Mouse (Mus musculus) cortical plate, adult 2 months (tissue): ENCODE results near the gene Zfp52. TPM values are rescaled to one million over a fixed set of nuclear protein-coding genes. Genes with fewer than 3 reads are reported as not detected.

ENCODE experiments used
- H3K27ac ChIP-seq: fragments of 200-500 bp; 2 replicates; pipeline ENCODE4 v1.5.1; 2012; ENCODE audit warnings: low read length, control low read depth, inconsistent platforms; ENCODE audit not compliant: insufficient read depth
- H3K4me1 ChIP-seq: fragments of 200-500 bp; 2 replicates; pipeline ENCODE4 v1.6.1; 2011; ENCODE audit warnings: low read length; ENCODE audit not compliant: control insufficient read depth, insufficient read depth
- H3K4me3 ChIP-seq: fragments of 200-500 bp; 2 replicates; pipeline ENCODE4 v1.5.1; 2011; ENCODE audit warnings: mild to moderate bottlenecking, low read length, control low read depth; ENCODE audit not compliant: insufficient read depth
- CTCF ChIP-seq: fragments of 200-500 bp; IDR thresholded peaks from 2 replicates; pipeline ENCODE4 v1.5.1; 2011; ENCODE audit warnings: mild to moderate bottlenecking, control low read depth, low read length; ENCODE audit not compliant: insufficient read depth; ENCODE audit errors: extremely low read depth
- POLR2A ChIP-seq: fragments of 200-500 bp; IDR thresholded peaks from 2 replicates; pipeline ENCODE4 v1.6.1; 2011; ENCODE audit warnings: mild to moderate bottlenecking, low read length, control low read depth; ENCODE audit not compliant: insufficient read depth; ENCODE audit errors: extremely low read depth
- polyA plus RNA-seq: library from polyadenylated mRNA; depleted of rRNA; stranded (reverse); fragments of >200 nt; gene quantifications from 2 replicates; pipeline ENCODE4 v1.2.3, GENCODE M21; 2012

Zfp52 gene
- polyA plus RNA-seq, 1 experiment, result 2.4 TPM

DNA sequence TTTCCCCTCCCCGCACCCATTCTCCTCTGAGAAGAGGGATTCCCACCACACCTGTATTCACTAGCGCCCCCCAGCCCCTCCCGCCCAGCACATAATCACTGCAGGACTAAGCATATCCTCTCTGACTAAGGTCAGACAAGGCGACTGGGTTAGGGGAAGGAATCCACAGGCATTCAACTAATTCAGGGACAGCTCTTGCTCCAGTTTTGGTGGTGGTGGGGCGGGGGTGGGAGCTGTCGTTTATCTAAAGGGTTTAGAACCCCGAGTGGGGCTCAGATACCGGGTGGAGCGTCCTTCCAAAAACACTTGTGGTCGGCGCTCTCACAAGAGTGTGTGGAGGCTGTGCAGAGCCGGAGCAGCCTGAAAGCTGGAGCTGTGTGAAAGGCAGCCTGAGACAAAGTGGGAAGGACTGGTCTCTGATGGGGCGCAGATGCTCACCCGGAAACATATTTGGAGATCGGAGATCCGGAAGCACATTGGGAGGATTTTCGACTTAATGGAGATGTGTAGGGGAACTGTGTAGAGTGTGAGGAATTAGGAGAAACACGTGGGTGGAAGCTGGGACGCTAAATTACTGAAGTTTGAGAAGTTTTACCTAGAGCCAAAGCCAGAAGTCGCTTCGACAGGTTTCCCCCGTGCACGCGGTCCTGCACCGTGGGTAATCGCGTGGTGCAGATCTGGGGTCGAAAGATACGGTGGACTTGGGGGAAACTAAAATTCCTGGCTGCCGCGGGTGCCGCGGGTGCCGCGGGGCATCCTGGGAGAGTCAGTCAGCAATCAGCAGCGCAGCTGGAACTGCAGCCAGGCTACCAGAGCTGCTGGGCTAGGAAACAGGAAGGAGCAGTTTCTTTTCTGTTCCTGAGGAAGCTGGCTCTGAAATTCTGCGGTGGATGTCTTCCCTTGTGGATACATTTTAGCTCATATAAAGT lies 18.9 kb upstream of the Zfp52 start:
- Histone ChIP-seq H3K4me3 (peak overlapping the region; percentile 57), H3K27ac (peak overlapping the region; percentile 90), H3K4me1 (peaks cover 4% of the 10 kb centered on the region; the same call in 1 of the 2 replicates)
- TF ChIP-seq POLR2A, result peak; percentile 67
- TF ChIP-seq CTCF, result no peak

DNA sequence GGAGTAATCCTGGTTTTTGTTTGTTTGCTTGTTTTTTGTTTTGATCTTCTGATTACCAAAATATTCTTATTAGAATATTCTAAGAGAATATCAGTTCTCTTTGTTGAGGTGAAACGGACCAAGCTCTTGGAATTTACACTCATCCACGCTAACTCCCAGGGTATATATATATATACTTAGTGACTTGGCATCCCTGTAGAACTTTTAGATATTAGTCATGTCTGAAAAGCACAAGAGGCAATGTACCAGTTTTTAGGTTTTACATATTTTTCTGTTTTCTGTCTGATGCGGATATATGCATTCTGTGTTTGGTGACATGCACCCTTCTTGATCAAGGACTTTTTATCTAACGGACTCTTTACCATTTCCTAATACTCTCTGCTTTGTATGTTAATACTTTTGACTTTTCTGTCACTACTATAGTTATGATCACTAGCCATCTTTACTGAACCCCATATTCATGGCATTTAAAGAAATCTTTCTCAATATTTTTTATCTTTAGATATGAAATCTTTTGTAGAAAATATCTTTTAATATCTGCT lies 18.1 kb upstream of the Zfp52 start:
- TF ChIP-seq CTCF (no peak), POLR2A (no peak)
- Histone ChIP-seq H3K4me1 (peaks cover 4% of the 10 kb centered on the region; the same call in 1 of the 2 replicates), H3K4me3 (peak overlapping the region; percentile 57), H3K27ac (peak overlapping the region; percentile 90; the same call in 1 of the 2 replicates)

DNA sequence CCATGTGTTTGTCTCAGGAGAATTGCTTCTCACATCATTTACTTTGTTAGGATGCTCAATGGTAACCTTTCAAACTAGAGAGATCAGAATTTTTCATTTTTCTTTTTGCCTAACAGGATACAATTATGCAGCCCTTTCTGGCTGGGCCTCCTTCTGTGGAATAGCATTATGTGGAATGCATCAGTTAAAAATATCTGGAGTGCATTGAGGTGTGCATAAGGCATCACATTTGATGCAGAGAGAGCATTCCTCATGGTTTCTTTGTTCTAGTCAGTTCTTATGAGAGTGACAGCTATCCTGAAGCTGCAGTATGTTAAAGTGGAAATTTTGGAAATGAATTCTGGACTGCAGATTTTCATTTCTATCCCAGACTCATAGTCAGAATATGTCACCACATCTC lies 9.1 kb upstream of the Zfp52 start:
- Histone ChIP-seq H3K4me1 (no peaks in the 10 kb centered on the region), H3K4me3 (no peak overlapping the region), H3K27ac (no peak overlapping the region)
- TF ChIP-seq POLR2A, result no peak

GRCm38 (mm10) chr17:21530645-21531330 lies 4.6 kb upstream of the Zfp52 start:
- no peak overlapping the region; the same call in 1 of the 2 replicates for H3K4me3 ChIP-seq
- H3K4me1 ChIP-seq, result peaks cover 2% of the 10 kb centered on the region; the same call in 1 of the 2 replicates
- H3K27ac ChIP-seq, result no peak overlapping the region
- no peak for TF ChIP-seq POLR2A
- no peak for TF ChIP-seq CTCF

- Histone ChIP-seq H3K4me3 (peak overlapping the region; percentile 45), H3K4me1 (peaks cover 2% of the 10 kb centered on the region; the same call in 1 of the 2 replicates), H3K27ac (peak overlapping the region; percentile 66)
- no peak for TF ChIP-seq POLR2A
Observed at GRCm38 (mm10) chr17:21531621-21532020, 3.7 kb upstream of the Zfp52 start.

- Histone ChIP-seq H3K4me3 (peak overlapping the region; percentile 45), H3K4me1 (peaks cover 2% of the 10 kb centered on the region; the same call in 1 of the 2 replicates), H3K27ac (peak overlapping the region; percentile 66)
- TF ChIP-seq POLR2A (peak; percentile 63), CTCF (no peak)
Observed at GRCm38 (mm10) chr17:21532101-21532951, 3.0 kb upstream of the Zfp52 start.

DNA sequence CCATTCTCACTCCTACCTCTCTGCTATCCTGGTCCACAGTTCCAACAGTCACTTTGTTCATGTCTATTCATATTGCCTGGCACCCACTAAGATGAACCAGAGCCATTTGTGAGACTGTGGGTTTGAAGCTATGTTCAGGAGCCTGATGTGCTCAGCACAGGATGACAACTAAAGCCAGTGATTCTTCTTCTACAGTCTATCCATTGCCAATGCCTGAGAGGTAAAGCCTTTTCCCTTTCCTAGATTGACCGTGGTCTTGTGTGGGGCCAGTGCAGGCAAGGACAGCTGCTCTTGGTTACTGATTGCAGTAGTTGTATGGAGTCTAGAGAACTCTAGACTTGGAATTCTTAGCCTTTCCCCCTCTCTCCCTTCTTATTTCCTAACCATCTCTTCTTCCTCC lies 1.4 kb upstream of the Zfp52 start:
- H3K4me3 ChIP-seq, result no peak overlapping the region
- peaks cover 2% of the 10 kb centered on the region; the same call in 1 of the 2 replicates for H3K4me1 ChIP-seq
- no peak overlapping the region for H3K27ac ChIP-seq
- TF ChIP-seq CTCF (no peak), POLR2A (no peak)

DNA sequence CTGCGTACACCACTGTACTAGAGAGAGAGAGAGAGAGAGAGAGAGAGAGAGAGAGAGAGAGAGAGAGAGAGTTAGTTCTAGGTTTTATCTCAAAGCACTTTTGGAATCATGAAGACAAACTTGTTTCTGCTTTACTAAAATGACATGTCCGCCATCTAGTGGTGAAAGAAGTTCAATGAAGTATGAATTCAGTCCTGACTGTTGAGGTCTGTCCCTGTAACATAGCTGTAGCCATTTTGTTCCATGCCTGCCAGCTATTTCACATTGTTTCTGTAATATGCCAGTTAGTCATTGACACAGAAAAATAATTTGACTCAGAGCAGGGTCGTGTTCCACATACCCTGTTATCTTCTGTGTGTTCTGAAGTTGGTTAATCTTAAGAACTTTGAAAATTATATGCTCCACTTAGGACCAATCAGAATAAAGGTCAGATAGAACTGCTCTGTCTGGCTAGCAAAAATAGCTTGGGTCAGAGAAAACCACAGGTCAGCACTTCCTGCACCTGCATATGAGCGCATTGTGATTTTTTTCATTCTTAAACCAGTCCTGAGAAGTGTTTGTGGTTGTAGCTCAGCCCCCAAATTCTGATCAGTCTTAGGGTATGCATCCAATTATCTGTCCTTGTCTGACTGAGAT lies 761 bp upstream of the Zfp52 start:
- Histone ChIP-seq H3K27ac (peak overlapping the region; percentile 38), H3K4me3 (no peak overlapping the region)
- peak; percentile 13; the same call in 1 of the 2 replicates for TF ChIP-seq CTCF
- TF ChIP-seq POLR2A, result no peak

DNA sequence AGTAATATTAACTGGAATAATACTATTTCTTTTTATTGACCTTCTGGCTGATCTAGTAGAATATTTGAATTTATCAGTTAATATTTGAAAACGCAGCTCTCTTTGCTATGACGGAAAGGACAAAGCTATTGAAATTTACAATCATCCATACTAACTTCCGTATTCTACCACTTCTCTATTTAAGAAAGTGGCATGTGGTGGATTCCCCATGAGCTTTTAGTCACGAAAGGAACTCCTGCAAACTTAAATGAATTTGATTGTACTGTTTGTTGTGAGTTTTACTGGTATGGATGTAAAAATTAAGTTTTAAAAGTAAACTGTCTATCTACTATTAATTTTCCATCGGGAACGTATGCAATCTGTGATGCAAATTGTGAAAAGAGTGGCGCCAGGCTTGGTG lies 757 bp downstream of the Zfp52 start:
- Histone ChIP-seq H3K4me1 (peaks cover 2% of the 10 kb centered on the region; the same call in 1 of the 2 replicates), H3K4me3 (peak overlapping the region; percentile 53), H3K27ac (no peak overlapping the region)
- TF ChIP-seq CTCF (no peak), POLR2A (no peak)

More for the DNA sequence above, 761 bp upstream of the Zfp52 start:
- peaks cover 2% of the 10 kb centered on the region; the same call in 1 of the 2 replicates for H3K4me1 ChIP-seq
